Mouse (Mus musculus) G1E (cell line): ENCODE results near the gene Tsen54.

ENCODE experiments used
- CTCF ChIP-seq: IDR thresholded peaks from 2 replicates; pipeline ENCODE4 v1.5.1; 2012; ENCODE audit warnings: low read depth, low read length, inconsistent platforms, mixed read lengths
- GATA1 ChIP-seq: IDR thresholded peaks from 2 replicates; pipeline ENCODE4 v1.6.1; 2012; ENCODE audit warnings: borderline replicate concordance, low read length, inconsistent platforms, mixed read lengths
- GATA2 ChIP-seq: IDR thresholded peaks from 2 replicates; pipeline ENCODE4 v1.6.1; 2012; ENCODE audit warnings: low read depth, low read length, inconsistent platforms, borderline replicate concordance
- POLR2AphosphoS5 ChIP-seq: IDR thresholded peaks from 2 replicates; pipeline ENCODE4 v1.6.1; 2012; ENCODE audit warnings: low read depth, low read length, inconsistent platforms; ENCODE audit not compliant: insufficient replicate concordance
- TAL1 ChIP-seq: conservative IDR thresholded peaks from 2 replicates; pipeline ENCODE4 v1.6.1; 2012; ENCODE audit warnings: low read depth, low read length, inconsistent platforms, mixed read lengths

- TF ChIP-seq CTCF = no peak
- TF ChIP-seq TAL1 = no peak
- no peak for TF ChIP-seq GATA2
- no peak for TF ChIP-seq GATA1
- no peak for TF ChIP-seq POLR2AphosphoS5
These were observed 4.1 kb upstream of the Tsen54 start for GRCm38 (mm10) chr11:115810377-115810776.
